Mouse (Mus musculus) E14TG2a.4 (cell line): Measurements from ENCODE around the gene Gm28038.

Experiments
- CTCF ChIP-seq: conservative IDR thresholded peaks from 2 replicates; pipeline ENCODE4 v1.5.1; 2014; ENCODE audit warnings: low read length
- NANOG ChIP-seq: IDR thresholded peaks from 2 replicates; pipeline ENCODE4 v1.6.1; 2014; ENCODE audit warnings: borderline replicate concordance, low read length, mixed read lengths
- POU5F1 ChIP-seq: IDR thresholded peaks from 2 replicates; pipeline ENCODE4 v1.6.1; 2014; ENCODE audit warnings: low read length, borderline replicate concordance

- TF ChIP-seq CTCF (no peak), NANOG (no peak), POU5F1 (no peak)
These were observed 17.0 kb upstream of the Gm28038 start for GRCm38 (mm10) chr2:30263811-30264210.
